Mouse (Mus musculus) myocyte (in vitro differentiated cells): ENCODE results near the gene Il17rc. TPM values are rescaled to one million over a fixed set of nuclear protein-coding genes. Genes with fewer than 3 reads are reported as not detected.

ENCODE experiments used
- H3K27me3 ChIP-seq: one replicate; pipeline ENCODE4 v1.6.1; 2011; ENCODE audit not compliant: control insufficient read depth, insufficient read depth, insufficient read length
- H3K36me3 ChIP-seq: one replicate; pipeline ENCODE4 v1.6.1; 2011; ENCODE audit not compliant: control insufficient read depth, insufficient read depth
- H3K4me2 ChIP-seq: one replicate; pipeline ENCODE4 v1.6.1; 2011; ENCODE audit warnings: low read depth, control low read depth
- H3K4me3 ChIP-seq: one replicate; pipeline ENCODE4 v1.5.1; 2011; ENCODE audit warnings: mild to moderate bottlenecking, control low read depth, moderate library complexity
- H3K79me2 ChIP-seq: one replicate; pipeline ENCODE4 v1.6.1; 2011; ENCODE audit not compliant: control insufficient read depth, insufficient read depth
- H3ac ChIP-seq: one replicate; pipeline ENCODE4 v1.6.1; 2011; ENCODE audit not compliant: control insufficient read depth, insufficient read length
- CEBPB ChIP-seq: IDR thresholded peaks from 2 replicates; pipeline ENCODE4 v1.6.1; 2011; ENCODE audit warnings: mild to moderate bottlenecking, moderate library complexity; ENCODE audit not compliant: poor library complexity, insufficient read depth, severe bottlenecking
- E2F4 ChIP-seq: IDR thresholded peaks from one replicate; pipeline ENCODE4 v1.6.1; 2011; ENCODE audit warnings: mild to moderate bottlenecking, control low read depth, moderate library complexity; ENCODE audit not compliant: insufficient read depth
- MAX ChIP-seq: IDR thresholded peaks from one replicate; pipeline ENCODE4 v1.6.1; 2011; ENCODE audit warnings: low read depth, mild to moderate bottlenecking, control low read depth
- MYOD1 ChIP-seq, 3 experiments: IDR thresholded peaks; one replicate each; pipeline ENCODE4 v1.6.1; 2011; ENCODE audit warnings: control low read depth in 2 of 3, low read depth in 2 of 3, mild to moderate bottlenecking in 2 of 3, moderate library complexity in 1 of 3; ENCODE audit not compliant: insufficient read length in 2 of 3, control insufficient read depth in 1 of 3
- MYOG ChIP-seq, 3 experiments: IDR thresholded peaks; one replicate each; pipeline ENCODE4 v1.6.1; 2011; ENCODE audit warnings: control low read depth in 2 of 3, low read depth in 2 of 3, mild to moderate bottlenecking in 2 of 3; ENCODE audit not compliant: insufficient read length in 2 of 3, control insufficient read depth in 1 of 3, insufficient read depth in 1 of 3
- POLR2A ChIP-seq: IDR thresholded peaks from one replicate; pipeline ENCODE4 v1.6.1; 2011; ENCODE audit warnings: low read depth, mild to moderate bottlenecking, control low read depth, moderate library complexity; ENCODE audit not compliant: insufficient read length
- POLR2AphosphoS2 ChIP-seq: IDR thresholded peaks from one replicate; pipeline ENCODE4 v1.6.1; 2011; ENCODE audit warnings: low read depth, control low read depth; ENCODE audit not compliant: insufficient read length
- REST ChIP-seq: IDR thresholded peaks from one replicate; pipeline ENCODE4 v1.6.1; 2011; ENCODE audit warnings: mild to moderate bottlenecking, control low read depth, moderate library complexity; ENCODE audit not compliant: insufficient read depth, insufficient read length
- SRF ChIP-seq: IDR thresholded peaks from one replicate; pipeline ENCODE4 v1.6.1; 2011; ENCODE audit warnings: low read depth; ENCODE audit not compliant: control insufficient read depth, insufficient read length
- TCF12 ChIP-seq: IDR thresholded peaks from one replicate; pipeline ENCODE4 v1.6.1; 2011; ENCODE audit warnings: mild to moderate bottlenecking, control low read depth; ENCODE audit not compliant: poor library complexity, insufficient read depth, severe bottlenecking
- TCF3 ChIP-seq: IDR thresholded peaks from one replicate; pipeline ENCODE4 v1.6.1; 2011; ENCODE audit warnings: low read depth, control low read depth; ENCODE audit not compliant: insufficient read length
- USF1 ChIP-seq: IDR thresholded peaks from one replicate; pipeline ENCODE4 v1.6.1; 2011; ENCODE audit warnings: low read depth, mild to moderate bottlenecking, control low read depth, moderate library complexity
- polyA plus RNA-seq: library from polyadenylated mRNA; unstranded; fragments of >200 nt; fragmentation: generic; extraction: Trizol; gene quantifications from one replicate; pipeline ENCODE4 v1.2.1, GENCODE M21; 2012; ENCODE audit warnings: missing spikeins

Gene Il17rc
- polyA plus RNA-seq, 1 experiment = 73.0 TPM

DNA sequence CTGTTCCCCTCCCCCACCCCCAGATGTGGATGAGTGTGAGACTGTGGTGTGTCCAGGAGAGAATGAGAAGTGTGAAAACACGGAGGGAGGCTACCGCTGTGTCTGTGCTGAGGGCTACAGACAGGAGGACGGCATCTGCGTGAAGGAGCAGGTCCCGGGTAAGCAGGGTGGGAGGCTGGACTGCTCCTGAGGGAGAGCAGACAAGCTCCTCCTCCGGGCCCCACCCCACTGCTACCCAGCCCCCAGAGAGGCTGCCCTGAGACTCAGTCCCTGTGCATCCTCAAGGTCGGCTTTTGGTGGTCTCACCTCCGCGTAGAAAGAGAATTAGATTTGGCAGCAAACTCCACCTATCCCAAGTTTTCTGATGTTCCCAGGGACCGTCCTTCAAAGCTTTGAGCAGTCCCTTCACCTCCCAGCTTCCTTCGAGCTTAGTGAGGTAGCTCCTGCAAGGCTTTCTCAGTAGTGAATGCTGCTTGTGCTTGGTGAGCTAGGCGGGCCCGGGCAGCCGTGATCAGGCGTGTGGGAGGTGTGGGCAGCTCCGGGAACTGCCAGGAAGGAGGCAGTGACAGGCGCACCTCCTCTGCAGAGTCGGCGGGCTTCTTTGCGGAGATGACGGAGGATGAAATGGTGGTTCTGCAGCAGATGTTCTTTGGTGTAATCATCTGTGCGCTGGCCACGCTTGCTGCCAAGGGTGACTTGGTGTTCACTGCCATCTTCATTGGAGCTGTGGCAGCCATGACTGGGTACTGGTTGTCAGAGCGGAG is 21.1 kb downstream of the Il17rc start:
- Histone ChIP-seq H3K4me2 (no peak overlapping the region), H3K4me3 (no peak overlapping the region), H3ac (no peak overlapping the region), H3K36me3 (no peaks in the 10 kb centered on the region), H3K79me2 (no peaks in the 10 kb centered on the region), H3K27me3 (no peaks in the 10 kb centered on the region)
- TF ChIP-seq POLR2AphosphoS2 = no peak
- no peak for TF ChIP-seq TCF3

DNA sequence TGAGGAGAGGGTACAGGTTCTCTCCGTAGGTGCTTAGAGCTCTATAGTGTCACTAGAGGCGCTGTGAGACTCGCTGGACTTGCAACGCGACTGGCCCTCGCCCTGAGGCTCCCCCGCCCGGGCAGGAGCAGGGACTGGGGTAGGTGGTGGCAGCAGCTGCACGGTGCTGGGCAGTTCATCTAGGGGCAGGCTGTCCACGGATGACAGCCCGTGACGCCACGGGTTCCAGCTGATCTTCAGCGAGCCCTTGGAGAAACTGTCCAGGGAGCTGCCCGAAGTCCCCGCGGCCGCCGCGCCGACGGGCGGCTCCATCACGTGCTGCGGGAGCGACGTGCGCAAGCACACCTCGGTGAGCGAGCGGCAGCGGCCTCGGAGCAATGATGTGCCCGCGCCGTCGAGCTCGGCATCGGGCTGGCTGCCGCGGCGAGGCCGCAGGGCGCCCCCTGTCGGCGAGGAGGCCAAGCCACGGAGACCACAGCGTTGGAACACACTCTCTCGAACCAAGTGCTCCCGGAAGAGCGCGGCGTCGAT is 23.1 kb downstream of the Il17rc start:
- no peak overlapping the region for H3ac ChIP-seq
- no peaks in the 10 kb centered on the region for H3K36me3 ChIP-seq
- no peak overlapping the region for H3K4me3 ChIP-seq
- TF ChIP-seq USF1 = no peak
- TF ChIP-seq MYOG (IDR thresholded peaks at IDR 0.05; ENCODE audit: control insufficient read depth in 1 of 3, insufficient read depth in 1 of 3, insufficient read length in 2 of 3, low read depth in 2 of 3) = peak in 1 of 3 experiments; percentile 7
- no peak for TF ChIP-seq TCF3
- TF ChIP-seq MYOD1 (IDR thresholded peaks at IDR 0.05; ENCODE audit: control insufficient read depth in 1 of 3, insufficient read length in 2 of 3, low read depth in 2 of 3) = peak in 2 of 3 experiments; percentile 6 to 26
- TF ChIP-seq POLR2AphosphoS2 = peak; percentile 51
- H3K4me2 ChIP-seq = no peak overlapping the region
- H3K27me3 ChIP-seq = no peaks in the 10 kb centered on the region
- no peaks in the 10 kb centered on the region for H3K79me2 ChIP-seq

DNA sequence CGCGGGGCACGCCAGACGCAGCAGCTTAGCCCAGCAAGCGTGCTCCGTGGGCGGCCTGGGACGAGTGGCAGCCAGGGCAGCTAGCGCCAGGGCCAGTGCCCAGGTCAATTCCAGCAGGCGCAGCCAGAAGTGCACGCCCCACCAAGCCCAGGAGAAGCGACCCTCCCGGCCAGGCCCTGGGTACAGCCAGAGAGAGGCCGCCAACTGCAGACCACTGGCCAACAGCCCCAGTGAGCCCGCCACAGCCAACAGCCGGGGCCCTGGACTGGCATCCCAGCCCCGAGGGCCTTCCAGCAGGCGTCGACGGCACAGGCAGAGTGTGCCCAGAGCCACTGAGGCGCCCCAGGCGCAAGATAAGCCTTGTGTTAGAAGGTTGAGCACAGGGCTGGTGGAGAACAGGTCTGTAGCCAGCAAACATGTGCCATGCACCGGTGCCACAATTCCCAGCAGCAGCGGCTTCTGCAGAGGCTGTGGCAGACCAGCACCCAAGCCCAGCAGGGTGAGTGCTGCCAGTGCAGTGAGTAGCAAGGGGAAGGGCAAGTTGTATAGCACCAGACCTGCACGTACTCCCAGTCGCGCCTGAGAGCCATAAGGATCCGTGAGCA is 23.9 kb downstream of the Il17rc start:
- Histone ChIP-seq H3K4me2 (no peak overlapping the region), H3ac (no peak overlapping the region), H3K36me3 (no peaks in the 10 kb centered on the region), H3K27me3 (no peaks in the 10 kb centered on the region), H3K79me2 (no peaks in the 10 kb centered on the region), H3K4me3 (no peak overlapping the region)
- TF ChIP-seq POLR2AphosphoS2 (peak; percentile 39), MYOG (IDR thresholded peaks at IDR 0.05; ENCODE audit: control insufficient read depth in 1 of 3, insufficient read depth in 1 of 3, insufficient read length in 2 of 3, low read depth in 2 of 3) (no peak)

DNA sequence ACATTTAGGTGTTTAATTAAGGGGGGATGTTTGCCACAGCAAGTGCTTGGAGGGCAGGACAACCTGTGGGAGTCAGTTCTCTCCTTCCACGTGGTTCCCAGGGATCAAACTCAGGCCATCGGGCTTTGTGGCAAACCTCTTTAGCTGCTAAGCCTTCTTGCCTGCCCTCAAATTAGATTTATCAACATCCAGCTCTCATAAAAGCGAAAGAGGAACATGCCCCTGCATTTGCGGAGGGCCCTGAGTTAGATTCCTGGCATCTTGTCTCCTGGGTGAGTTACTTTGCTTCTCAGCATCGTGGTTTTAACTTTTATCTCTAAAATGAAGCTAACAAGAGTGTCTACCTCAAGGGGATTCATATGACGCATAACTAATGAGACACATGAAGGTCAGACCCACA is 28.1 kb downstream of the Il17rc start:
- TF ChIP-seq CEBPB (no peak), TCF12 (no peak), MYOG (IDR thresholded peaks at IDR 0.05; ENCODE audit: control insufficient read depth in 1 of 3, insufficient read depth in 1 of 3, insufficient read length in 2 of 3, low read depth in 2 of 3) (no peak), REST (no peak), MAX (no peak), MYOD1 (IDR thresholded peaks at IDR 0.05; ENCODE audit: control insufficient read depth in 1 of 3, insufficient read length in 2 of 3, low read depth in 2 of 3) (no peak), TCF3 (no peak), USF1 (no peak), POLR2A (no peak), E2F4 (no peak), POLR2AphosphoS2 (no peak), SRF (no peak)
- H3ac ChIP-seq = no peak overlapping the region
- no peaks in the 10 kb centered on the region for H3K36me3 ChIP-seq
- no peaks in the 10 kb centered on the region for H3K27me3 ChIP-seq
- no peaks in the 10 kb centered on the region for H3K79me2 ChIP-seq
- H3K4me2 ChIP-seq = no peak overlapping the region
- no peak overlapping the region for H3K4me3 ChIP-seq

DNA sequence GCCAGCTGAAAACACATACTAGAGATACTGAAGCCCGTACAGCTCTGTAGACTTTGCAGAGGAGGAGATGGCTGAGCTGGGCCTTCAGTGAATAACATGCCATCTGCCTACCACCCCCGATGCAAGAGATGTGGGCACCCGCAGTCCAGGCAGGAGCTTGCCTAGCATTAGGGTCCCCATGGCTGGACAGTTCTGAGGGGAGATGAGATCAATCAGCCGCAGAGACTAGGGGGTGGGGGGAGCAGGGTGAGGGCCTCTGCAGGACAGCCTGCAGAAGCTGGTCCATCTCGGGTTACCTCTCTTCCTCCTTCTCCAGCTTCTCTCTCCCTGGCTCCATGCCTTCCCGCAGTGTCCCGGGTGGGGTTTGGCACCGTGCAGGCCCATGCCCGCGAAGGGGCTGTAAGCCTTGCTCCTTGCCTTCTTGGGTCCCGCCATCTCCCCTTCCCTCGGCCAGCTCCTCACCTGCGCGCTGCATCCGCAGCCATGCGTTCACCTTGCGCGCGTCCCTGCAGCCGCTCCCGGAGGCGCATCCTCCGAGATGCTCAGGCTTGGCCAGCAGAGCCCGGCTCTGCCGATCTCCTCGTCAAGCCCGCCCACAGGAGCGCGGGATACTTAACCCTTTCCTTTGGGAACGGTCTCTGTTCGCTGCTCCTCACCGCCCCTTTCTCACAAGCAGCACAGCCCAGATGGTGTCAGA is 30.3 kb downstream of the Il17rc start, which contains the start of gene Prrt3:
Gene Prrt3, minus strand, starts transcription at position 544 of the 697 bp plus-strand sequence.
- no peaks in the 10 kb centered on the region for H3K79me2 ChIP-seq
- H3K27me3 ChIP-seq = no peaks in the 10 kb centered on the region
- no peak for TF ChIP-seq USF1
- no peak within 1 kb of the TSS for H3K4me2 ChIP-seq
- H3K4me3 ChIP-seq = no peak within 1 kb of the TSS
- H3ac ChIP-seq = no peak within 1 kb of the TSS
- H3K36me3 ChIP-seq = no peaks in the 10 kb centered on the region
